Mouse (Mus musculus): Measurements from ENCODE around the gene Tk2.

- TF ChIP-seq CTCF (IDR thresholded peaks at IDR 0.05) = no peak
- no peak for TF ChIP-seq EP300 (IDR thresholded peaks at IDR 0.05)
Measured at GRCm38 (mm10) chr8:104191496-104191895, 56.9 kb downstream of the Tk2 start.
